9 mouse cellular contexts compared by ENCODE assay signal in the genomic region with DNA sequence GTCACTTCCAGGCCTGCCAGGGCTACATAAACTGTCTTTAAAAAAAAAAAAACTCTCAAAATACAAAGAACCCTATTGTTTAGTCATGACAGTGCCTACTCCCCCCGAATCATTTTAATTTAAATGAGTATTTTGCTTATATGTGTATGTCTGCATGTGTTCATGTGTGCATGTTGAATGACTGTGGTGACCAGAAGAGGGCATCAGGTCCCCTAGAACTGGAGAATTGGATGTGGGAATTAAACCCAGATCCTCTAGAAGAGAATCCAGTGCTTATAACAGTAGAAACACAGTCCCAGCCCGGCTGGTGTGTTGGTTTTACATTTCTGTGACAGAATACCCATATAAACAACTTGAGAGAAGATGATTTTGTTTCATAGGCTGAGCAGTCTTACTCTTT.
A peak's percentile ranks its signal among the peaks of the same experiment; 100 is the strongest.
DNase-seq lines count a peak whose midpoint lies in the region.
"Had no signal": no experiment of that assay in that cellular context is flagged by ENCODE, and none has a peak within 500 bp of the region (broad histone marks: within the 10 kb centered on the region; RNA-seq: fewer than 3 reads in every experiment).

No protein-coding gene starts in this region.

- peak; percentile 20 to 26 for DNase-seq in cerebellum, postnatal 10 days
- no peak for DNase-seq in cerebellum, postnatal 4 days (ENCODE audit: low spot score in 2 of 2)
- peak; percentile 17 for DNase-seq in kidney, postnatal 10 days
- no peak for DNase-seq in kidney, adult 11 months
- DNase-seq in thymus, postnatal 14 days = peak; percentile 16
- no peak for DNase-seq in thymus, postnatal 36 days
- peak; percentile 17 for DNase-seq in thymus, postnatal 4 days
- no peak for DNase-seq in cerebellum, postnatal 36 days
- DNase-seq: liver had no signal

Comparison
In these comparisons a context has a peak if more than half of its experiments do, and no peak if none do; other contexts are left out.
1. DNase-seq: peak in cerebellum, postnatal 10 days (2 of 2), kidney, postnatal 10 days (single experiment), thymus, postnatal 14 days (single experiment) and thymus, postnatal 4 days (single experiment); none in cerebellum, postnatal 4 days (0 of 2), kidney, adult 11 months (single experiment), thymus, postnatal 36 days (0 of 2) and cerebellum, postnatal 36 days (0 of 2).